Mouse (Mus musculus) limb, embryonic 12.5 days (tissue): ENCODE measurements around the gene Cdsn. TPM values are rescaled to one million over a fixed set of nuclear protein-coding genes. Genes with fewer than 3 reads are reported as not detected.

ENCODE experiments used
- ATAC-seq: fragments of 200-750 bp; cut with Nextera tagmentation; 2 replicates; pipeline ENCODE4 v1.8.0; 2017; ENCODE audit warnings: low read depth, moderate TSS enrichment; ENCODE audit not compliant: insufficient number of reproducible peaks, insufficient read depth, low FRiP score, low TSS enrichment
- H3K27ac ChIP-seq: fragments of 300-500 bp; sonication (generic); 2 replicates; pipeline ENCODE4 v1.5.1; 2016; ENCODE audit warnings: mild to moderate bottlenecking, moderate library complexity
- H3K27me3 ChIP-seq: fragments of 300-500 bp; sonication (generic); 2 replicates; pipeline ENCODE4 v1.6.1; 2016; ENCODE audit warnings: mild to moderate bottlenecking, moderate library complexity
- H3K36me3 ChIP-seq: fragments of 300-500 bp; sonication (generic); 2 replicates; pipeline ENCODE4 v1.6.1; 2016; ENCODE audit warnings: mild to moderate bottlenecking, moderate library complexity
- H3K4me1 ChIP-seq: fragments of 300-500 bp; sonication (generic); replicated peaks from 2 replicates; pipeline ENCODE4 v1.6.1; 2016
- H3K4me2 ChIP-seq: fragments of 300-500 bp; sonication (generic); 2 replicates; pipeline ENCODE4 v1.6.1; 2016; ENCODE audit warnings: mild to moderate bottlenecking, moderate library complexity
- H3K4me3 ChIP-seq: fragments of 300-500 bp; sonication (generic); replicated peaks from 2 replicates; pipeline ENCODE4 v1.5.1; 2016; ENCODE audit warnings: mild to moderate bottlenecking
- H3K9ac ChIP-seq: fragments of 300-500 bp; sonication (generic); replicated peaks from 2 replicates; pipeline ENCODE4 v1.6.1; 2016; ENCODE audit warnings: mild to moderate bottlenecking, moderate library complexity
- H3K9me3 ChIP-seq: fragments of 300-500 bp; sonication (generic); 2 replicates; pipeline ENCODE4 v1.6.1; 2016; ENCODE audit warnings: mild to moderate bottlenecking, moderate library complexity
- WGBS: fragments of 180-500 bp; shearing (Covaris S2); methylation state at CpG from one replicate; pipeline ENCODE4 v1.1.7; 2016; 5-methylcytosine and 5-hydroxymethylcytosine counted together
- polyA plus RNA-seq: library from polyadenylated mRNA; unstranded; fragments of >200 nt; fragmentation: Nextera tagmentation; extraction: Ambion mirVana; gene quantifications from 2 replicates; pipeline ENCODE4 v1.2.1, GENCODE M21; 2016

Cdsn gene
- polyA plus RNA-seq, 1 experiment from 2014 or later = not detected

GRCm38 (mm10) chr17:35582900-35583299 is 31.0 kb downstream of the Cdsn start:
- Histone ChIP-seq H3K27me3 (0 out of 2 replicates have a peak, but pooled peaks cover 3% of the 10 kb centered on the region), H3K36me3 (no peaks in the 10 kb centered on the region), H3K4me2 (no peak overlapping the region), H3K9ac (no peak overlapping the region), H3K4me3 (no peak overlapping the region), H3K9me3 (no peaks in the 10 kb centered on the region), H3K27ac (no peak overlapping the region), H3K4me1 (no peaks in the 10 kb centered on the region)
- no peak for ATAC-seq
- 91% methylated on average over 1 of the region's 1 CpGs for WGBS

GRCm38 (mm10) chr17:35584330-35584937 is 32.5 kb downstream of the Cdsn start:
- no peak for ATAC-seq
- H3K36me3 ChIP-seq = no peaks in the 10 kb centered on the region
- H3K27ac ChIP-seq = no peak overlapping the region
- WGBS = 15% methylated on average over 16 of the region's 16 CpGs
- H3K9ac ChIP-seq = no peak overlapping the region
- no peak overlapping the region for H3K4me3 ChIP-seq
- 0 out of 2 replicates have a peak, but pooled peaks cover 3% of the 10 kb centered on the region for H3K27me3 ChIP-seq
- H3K9me3 ChIP-seq = no peaks in the 10 kb centered on the region
- peak overlapping the region; percentile 35 for H3K4me2 ChIP-seq
- no peaks in the 10 kb centered on the region for H3K4me1 ChIP-seq

- Histone ChIP-seq H3K9ac (no peak overlapping the region), H3K4me2 (no peak overlapping the region), H3K4me1 (no peaks in the 10 kb centered on the region), H3K27me3 (0 out of 2 replicates have a peak, but pooled peaks cover 8% of the 10 kb centered on the region), H3K27ac (no peak overlapping the region), H3K9me3 (no peaks in the 10 kb centered on the region), H3K36me3 (no peaks in the 10 kb centered on the region), H3K4me3 (no peak overlapping the region)
- 83% methylated on average over 1 of the region's 1 CpGs for WGBS
- no peak for ATAC-seq
Measured at GRCm38 (mm10) chr17:35587291-35587690, 35.4 kb downstream of the Cdsn start.

- ATAC-seq = no peak
- 28% methylated on average over 4 of the region's 4 CpGs for WGBS
- Histone ChIP-seq H3K27ac (no peak overlapping the region), H3K4me2 (no peak overlapping the region), H3K9ac (no peak overlapping the region), H3K36me3 (no peaks in the 10 kb centered on the region), H3K4me1 (no peaks in the 10 kb centered on the region), H3K9me3 (no peaks in the 10 kb centered on the region), H3K4me3 (no peak overlapping the region), H3K27me3 (0 out of 2 replicates have a peak, but pooled peaks cover 8% of the 10 kb centered on the region)
Measured at GRCm38 (mm10) chr17:35588387-35588786, 36.5 kb downstream of the Cdsn start.

GRCm38 (mm10) chr17:35590410-35591218 is 38.7 kb downstream of the Cdsn start:
- H3K27ac ChIP-seq = no peak overlapping the region
- no peak overlapping the region for H3K9ac ChIP-seq
- H3K27me3 ChIP-seq = peaks cover 8% of the 10 kb centered on the region; the same call in 1 of the 2 replicates
- no peak overlapping the region for H3K4me3 ChIP-seq
- WGBS = 35% methylated on average over 21 of the region's 21 CpGs
- peak; percentile 79; the same call in 1 of the 2 replicates for ATAC-seq
- no peaks in the 10 kb centered on the region for H3K36me3 ChIP-seq
- no peaks in the 10 kb centered on the region for H3K4me1 ChIP-seq
- no peaks in the 10 kb centered on the region for H3K9me3 ChIP-seq
- H3K4me2 ChIP-seq = peak overlapping the region; percentile 32

GRCm38 (mm10) chr17:35591219-35591578 is 39.3 kb downstream of the Cdsn start:
- Histone ChIP-seq H3K4me3 (no peak overlapping the region), H3K4me1 (no peaks in the 10 kb centered on the region), H3K4me2 (no peak overlapping the region), H3K27ac (no peak overlapping the region), H3K9ac (no peak overlapping the region), H3K36me3 (no peaks in the 10 kb centered on the region), H3K27me3 (peaks cover 5% of the 10 kb centered on the region; the same call in 1 of the 2 replicates), H3K9me3 (0 out of 2 replicates have a peak, but pooled peaks cover 1% of the 10 kb centered on the region)
- ATAC-seq = no peak
- WGBS = 94% methylated on average over 7 of the region's 7 CpGs

- H3K9ac ChIP-seq = no peak overlapping the region
- no peak for ATAC-seq
- peaks cover 5% of the 10 kb centered on the region; the same call in 1 of the 2 replicates for H3K27me3 ChIP-seq
- 0 out of 2 replicates have a peak, but pooled peaks cover 3% of the 10 kb centered on the region for H3K9me3 ChIP-seq
- H3K4me2 ChIP-seq = no peak overlapping the region
- no peak overlapping the region for H3K4me3 ChIP-seq
- WGBS = 89% methylated on average over 15 of the region's 15 CpGs
- no peaks in the 10 kb centered on the region for H3K4me1 ChIP-seq
- no peaks in the 10 kb centered on the region for H3K36me3 ChIP-seq
- H3K27ac ChIP-seq = no peak overlapping the region
Measured at GRCm38 (mm10) chr17:35591731-35592130, 39.8 kb downstream of the Cdsn start.

- Histone ChIP-seq H3K36me3 (no peaks in the 10 kb centered on the region), H3K4me3 (no peak overlapping the region), H3K27me3 (peaks cover 5% of the 10 kb centered on the region; the same call in 1 of the 2 replicates), H3K9ac (no peak overlapping the region), H3K4me2 (no peak overlapping the region), H3K27ac (no peak overlapping the region), H3K4me1 (no peaks in the 10 kb centered on the region), H3K9me3 (0 out of 2 replicates have a peak, but pooled peaks cover 6% of the 10 kb centered on the region)
- no peak for ATAC-seq
- 80% methylated on average over 9 of the region's 9 CpGs for WGBS
Measured at GRCm38 (mm10) chr17:35592131-35592530, 40.2 kb downstream of the Cdsn start.

- no peaks in the 10 kb centered on the region for H3K4me1 ChIP-seq
- peaks cover 5% of the 10 kb centered on the region; the same call in 1 of the 2 replicates for H3K27me3 ChIP-seq
- no peak overlapping the region for H3K4me3 ChIP-seq
- H3K27ac ChIP-seq = no peak overlapping the region
- H3K9me3 ChIP-seq = peaks cover 6% of the 10 kb centered on the region; the same call in 1 of the 2 replicates
- no peak overlapping the region for H3K9ac ChIP-seq
- no peaks in the 10 kb centered on the region for H3K36me3 ChIP-seq
- WGBS = 44% methylated on average over 4 of the region's 4 CpGs
- H3K4me2 ChIP-seq = no peak overlapping the region
- ATAC-seq = no peak
Measured at GRCm38 (mm10) chr17:35593786-35594185, 41.9 kb downstream of the Cdsn start.

GRCm38 (mm10) chr17:35594456-35594855 is 42.5 kb downstream of the Cdsn start:
- Histone ChIP-seq H3K9me3 (peaks cover 6% of the 10 kb centered on the region; the same call in 1 of the 2 replicates), H3K27ac (no peak overlapping the region), H3K27me3 (peaks cover 5% of the 10 kb centered on the region; the same call in 1 of the 2 replicates), H3K9ac (no peak overlapping the region), H3K4me3 (no peak overlapping the region), H3K4me2 (no peak overlapping the region), H3K4me1 (no peaks in the 10 kb centered on the region), H3K36me3 (no peaks in the 10 kb centered on the region)
- no peak for ATAC-seq
- WGBS = 84% methylated on average over 7 of the region's 7 CpGs

GRCm38 (mm10) chr17:35597399-35597798 is 45.5 kb downstream of the Cdsn start:
- 94% methylated on average over 3 of the region's 3 CpGs for WGBS
- H3K36me3 ChIP-seq = no peaks in the 10 kb centered on the region

More at GRCm38 (mm10) chr17:35597399-35597798, 45.5 kb downstream of the Cdsn start:
- Histone ChIP-seq H3K4me1 (no peaks in the 10 kb centered on the region), H3K27ac (no peak overlapping the region), H3K9ac (no peak overlapping the region), H3K9me3 (peaks cover 6% of the 10 kb centered on the region; the same call in 1 of the 2 replicates), H3K4me2 (no peak overlapping the region), H3K4me3 (no peak overlapping the region), H3K27me3 (peaks cover 6% of the 10 kb centered on the region)
- no peak for ATAC-seq
